Mouse (Mus musculus): ENCODE data around the gene Rtl6. TPM values are rescaled to one million over a fixed set of nuclear protein-coding genes. Genes with fewer than 3 reads are reported as not detected.

Rtl6 gene
- polyA plus RNA-seq, 1 experiment from 2014 or later: 11.3 TPM

DNA sequence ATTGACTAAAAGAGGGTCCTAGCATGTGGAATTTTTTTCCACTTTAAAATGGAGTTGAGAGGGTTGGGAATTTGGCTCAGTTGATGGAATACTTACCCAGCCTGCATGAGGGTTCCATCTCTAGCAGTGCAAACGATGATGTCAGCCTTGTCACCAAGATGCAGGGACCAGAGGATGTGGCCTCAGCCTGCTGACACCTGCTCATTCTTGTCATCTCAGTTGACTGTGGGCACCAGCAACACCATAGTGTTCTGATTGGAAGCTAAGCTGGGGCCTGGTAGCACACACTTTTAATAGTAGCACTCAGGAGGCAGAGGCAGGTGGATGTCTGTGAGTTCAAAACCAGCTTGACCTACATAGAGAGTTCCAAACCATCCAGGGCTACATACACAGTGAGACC lies 21.0 kb upstream of the Rtl6 start:
- Histone ChIP-seq H3K27ac (no peak overlapping the region), H3K4me1 (no peaks in the 10 kb centered on the region), H3K9ac (no peak overlapping the region), H3K4me3 (replicated peaks) (no peak overlapping the region), H3K4me2 (no peak overlapping the region), H3K9me3 (no peaks in the 10 kb centered on the region), H3K27me3 (replicated peaks) (no peaks in the 10 kb centered on the region), H3K36me3 (no peaks in the 10 kb centered on the region)
- no peak for ATAC-seq (ENCODE audit: insufficient read depth, low FRiP score, low read depth)
- WGBS: 70% methylated on average over 1 of the region's 1 CpGs

DNA sequence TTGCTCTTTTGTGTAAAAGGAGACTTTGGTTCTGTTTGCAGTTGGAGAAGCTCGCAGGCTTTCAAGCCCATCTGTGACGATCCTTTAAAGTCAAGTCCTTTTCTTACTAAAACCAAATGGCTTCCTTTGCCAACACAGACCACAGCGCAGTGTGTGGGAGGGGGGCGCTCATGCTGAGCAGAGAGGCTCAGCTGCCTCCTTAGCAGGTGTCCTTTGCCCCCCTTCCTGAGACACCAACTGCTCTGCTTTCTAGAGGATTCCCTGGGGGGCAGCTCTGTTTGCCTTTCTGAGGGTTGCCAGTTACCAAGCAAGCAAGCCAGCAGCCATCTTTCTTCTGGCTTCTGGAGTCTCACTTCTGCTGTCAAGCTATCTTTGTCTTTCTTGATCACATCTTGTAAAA lies 19.4 kb upstream of the Rtl6 start:
- WGBS: 42% methylated on average over 4 of the region's 4 CpGs
- no peak overlapping the region for H3K4me3 ChIP-seq (replicated peaks)
- H3K27me3 ChIP-seq (replicated peaks): no peaks in the 10 kb centered on the region
- no peak overlapping the region for H3K27ac ChIP-seq
- no peak overlapping the region for H3K9ac ChIP-seq
- H3K4me1 ChIP-seq: no peaks in the 10 kb centered on the region
- no peaks in the 10 kb centered on the region for H3K9me3 ChIP-seq
- no peaks in the 10 kb centered on the region for H3K36me3 ChIP-seq
- ATAC-seq (ENCODE audit: insufficient read depth, low FRiP score, low read depth): no peak
- no peak overlapping the region for H3K4me2 ChIP-seq

DNA sequence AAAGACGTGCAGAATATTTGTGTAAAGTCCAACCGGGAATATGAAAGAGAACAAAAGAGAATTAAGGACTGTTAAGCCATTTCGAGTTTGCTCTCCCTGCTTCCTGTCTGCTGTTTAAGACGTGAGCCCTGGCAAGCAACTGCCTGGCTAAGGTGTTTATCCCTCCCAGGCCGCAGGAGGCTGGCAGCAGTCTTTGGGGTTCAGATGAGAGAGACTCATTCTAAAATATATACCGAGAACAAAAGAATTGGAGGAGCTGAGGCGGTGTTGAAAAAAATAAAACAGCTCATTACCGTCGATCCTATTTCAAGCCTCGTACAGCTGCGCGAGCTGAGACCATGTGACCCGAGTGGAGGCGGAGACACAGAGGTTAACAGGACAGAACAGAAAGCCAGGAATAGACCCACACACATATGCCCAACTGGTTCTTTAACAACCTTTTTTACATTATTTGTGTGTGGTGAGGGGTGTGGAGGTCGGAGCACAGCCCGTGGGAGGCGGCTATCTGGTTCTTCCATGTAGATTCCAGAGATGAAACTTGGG lies 9.0 kb upstream of the Rtl6 start:
- H3K27me3 ChIP-seq (replicated peaks): no peaks in the 10 kb centered on the region
- H3K9me3 ChIP-seq: no peaks in the 10 kb centered on the region
- no peak overlapping the region for H3K4me3 ChIP-seq (replicated peaks)
- no peaks in the 10 kb centered on the region for H3K36me3 ChIP-seq
- H3K27ac ChIP-seq: no peak overlapping the region
- WGBS: 54% methylated on average over 17 of the region's 17 CpGs
- H3K4me2 ChIP-seq: 0 out of 2 replicates have a peak overlapping the region, but pooled peaks have one; percentile 10
- ATAC-seq (ENCODE audit: insufficient read depth, low FRiP score, low read depth): no peak
- H3K9ac ChIP-seq: no peak overlapping the region
- H3K4me1 ChIP-seq: no peaks in the 10 kb centered on the region; the same call in 1 of the 2 replicates

DNA sequence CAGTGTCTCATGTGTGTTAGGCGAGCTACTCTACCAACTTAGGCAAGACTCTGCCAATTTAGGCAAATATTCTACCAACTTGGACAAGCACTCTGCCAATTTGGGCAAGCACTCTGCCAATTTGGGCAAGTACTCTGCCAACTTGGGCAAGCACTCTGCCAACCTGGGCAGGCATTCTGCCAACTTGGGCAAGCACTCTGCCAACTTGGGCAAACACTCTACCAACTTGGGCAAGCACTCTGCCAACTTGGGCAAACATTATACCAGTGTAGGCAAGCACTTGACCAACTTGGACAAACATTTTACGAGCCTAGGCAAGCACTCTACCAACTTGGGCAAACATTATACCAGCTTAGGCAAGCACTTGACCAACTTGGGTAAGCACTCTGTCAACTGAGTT lies 3.9 kb upstream of the Rtl6 start:
- Histone ChIP-seq H3K27me3 (replicated peaks) (no peaks in the 10 kb centered on the region), H3K9me3 (no peaks in the 10 kb centered on the region), H3K27ac (no peak overlapping the region), H3K4me1 (no peaks in the 10 kb centered on the region), H3K9ac (no peak overlapping the region), H3K4me3 (replicated peaks) (no peak overlapping the region), H3K4me2 (no peak overlapping the region), H3K36me3 (no peaks in the 10 kb centered on the region)
- WGBS: 81% methylated on average over 2 of the region's 2 CpGs
- no peak for ATAC-seq (ENCODE audit: insufficient read depth, low FRiP score, low read depth)

DNA sequence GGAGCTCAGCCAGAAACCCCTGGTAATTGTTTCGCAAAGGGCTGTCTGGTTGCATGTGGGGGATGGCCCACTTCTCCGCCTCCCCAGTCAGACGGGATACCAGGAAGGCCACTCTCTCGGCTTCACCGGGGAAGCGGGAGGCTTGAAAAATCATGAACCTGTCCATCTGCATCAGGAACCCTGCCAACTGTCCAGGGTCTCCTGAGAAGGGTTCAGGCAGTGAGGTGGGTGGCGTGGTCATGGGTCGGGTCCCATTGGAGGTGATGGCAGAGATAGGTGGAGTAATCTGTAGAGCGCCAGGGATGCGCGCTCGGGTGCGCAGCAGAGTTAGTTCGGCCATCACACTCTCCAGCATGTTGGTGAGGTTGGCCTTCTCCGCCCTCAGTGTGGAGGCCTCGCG lies 949 bp downstream of the Rtl6 start:
- WGBS: 97% methylated on average over 17 of the region's 17 CpGs
- Histone ChIP-seq H3K9me3 (no peaks in the 10 kb centered on the region), H3K36me3 (peaks cover 5% of the 10 kb centered on the region; the same call in 1 of the 2 replicates), H3K27me3 (replicated peaks) (no peaks in the 10 kb centered on the region), H3K4me2 (peak overlapping the region; percentile 86), H3K4me1 (no peaks in the 10 kb centered on the region), H3K4me3 (replicated peaks) (peak overlapping the region; percentile 76), H3K27ac (no peak overlapping the region), H3K9ac (no peak overlapping the region)
- no peak for ATAC-seq (ENCODE audit: insufficient read depth, low FRiP score, low read depth)

DNA sequence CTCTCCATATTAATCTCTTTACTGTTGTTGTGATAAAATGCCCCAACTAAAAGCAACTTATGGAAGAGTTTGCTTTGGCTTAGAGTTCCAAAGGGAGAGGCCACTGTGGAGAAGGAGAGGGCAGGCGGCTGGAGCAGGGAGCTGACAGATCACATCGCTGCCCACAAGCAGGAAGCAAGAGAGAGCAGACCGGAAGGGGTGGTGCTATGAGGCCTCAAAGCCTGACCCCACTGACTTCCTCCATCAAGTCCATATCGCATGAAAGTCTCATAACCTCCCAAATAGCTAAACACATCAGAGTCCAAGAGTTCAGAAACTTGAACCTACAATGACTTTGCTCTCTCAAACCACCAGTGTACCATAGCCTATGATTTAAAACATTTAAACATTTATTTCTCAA lies 6.6 kb downstream of the Rtl6 start:
- no peak overlapping the region for H3K27ac ChIP-seq
- 77% methylated on average over 4 of the region's 4 CpGs for WGBS
- no peaks in the 10 kb centered on the region for H3K9me3 ChIP-seq
- no peaks in the 10 kb centered on the region for H3K4me1 ChIP-seq
- no peak for ATAC-seq (ENCODE audit: insufficient read depth, low FRiP score, low read depth)
- H3K9ac ChIP-seq: no peak overlapping the region
- H3K4me3 ChIP-seq (replicated peaks): no peak overlapping the region
- no peak overlapping the region for H3K4me2 ChIP-seq
- H3K27me3 ChIP-seq (replicated peaks): no peaks in the 10 kb centered on the region
- peaks cover 5% of the 10 kb centered on the region; the same call in 1 of the 2 replicates for H3K36me3 ChIP-seq

DNA sequence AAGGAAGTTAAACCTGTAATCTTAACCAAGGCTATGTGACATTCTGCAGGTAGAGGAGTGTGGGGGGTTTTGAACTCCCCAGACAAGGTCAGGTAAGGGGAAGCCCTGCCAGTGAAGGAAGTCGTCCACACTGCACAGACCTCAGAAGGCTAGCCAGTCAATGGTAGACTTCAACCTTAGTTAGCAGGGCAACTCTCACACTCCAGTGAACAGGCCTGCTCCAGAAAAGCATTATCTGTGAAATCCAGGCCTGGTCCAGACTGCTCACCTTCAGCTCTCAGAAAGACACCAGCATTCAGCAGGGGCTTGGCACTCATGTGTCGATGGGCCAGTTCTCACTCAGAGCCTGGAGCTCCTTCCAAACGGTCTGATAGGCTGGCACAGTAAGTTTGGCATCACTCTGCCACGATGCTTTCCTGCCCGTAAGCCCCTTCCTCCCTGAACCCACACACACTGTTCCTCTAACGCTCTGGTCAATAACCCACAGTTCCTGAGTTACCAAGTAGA lies 8.3 kb downstream of the Rtl6 start:
- Histone ChIP-seq H3K27ac (no peak overlapping the region), H3K9me3 (no peaks in the 10 kb centered on the region), H3K9ac (no peak overlapping the region), H3K36me3 (no peaks in the 10 kb centered on the region), H3K4me1 (no peaks in the 10 kb centered on the region), H3K4me3 (replicated peaks) (no peak overlapping the region), H3K4me2 (no peak overlapping the region), H3K27me3 (replicated peaks) (no peaks in the 10 kb centered on the region)
- 82% methylated on average over 6 of the region's 6 CpGs for WGBS
- ATAC-seq (ENCODE audit: insufficient read depth, low FRiP score, low read depth): no peak

DNA sequence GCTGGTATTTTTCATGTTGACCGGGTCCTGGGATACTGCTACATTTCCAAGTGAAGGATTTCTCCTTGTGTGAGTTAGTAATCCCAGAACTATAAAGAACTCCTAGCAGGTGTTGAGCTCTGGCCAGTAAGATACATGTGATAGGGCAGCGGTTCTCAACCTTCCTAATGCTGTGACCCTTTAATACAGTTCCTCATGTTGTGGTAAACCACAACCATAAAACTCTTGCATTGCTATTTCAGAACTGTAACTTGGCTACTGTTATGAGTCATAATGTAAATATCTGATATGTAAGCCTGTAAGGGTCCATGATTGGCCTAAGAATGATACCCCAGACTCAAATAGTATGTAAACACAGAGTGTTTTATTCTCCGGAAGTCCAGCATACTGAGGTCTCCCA lies 11.6 kb downstream of the Rtl6 start:
- Histone ChIP-seq H3K4me2 (no peak overlapping the region), H3K27ac (no peak overlapping the region), H3K27me3 (replicated peaks) (no peaks in the 10 kb centered on the region), H3K36me3 (no peaks in the 10 kb centered on the region), H3K4me1 (no peaks in the 10 kb centered on the region), H3K9ac (no peak overlapping the region), H3K4me3 (replicated peaks) (no peak overlapping the region), H3K9me3 (no peaks in the 10 kb centered on the region)
- 84% methylated on average over 3 of the region's 3 CpGs for WGBS
- no peak for ATAC-seq (ENCODE audit: insufficient read depth, low FRiP score, low read depth)

DNA sequence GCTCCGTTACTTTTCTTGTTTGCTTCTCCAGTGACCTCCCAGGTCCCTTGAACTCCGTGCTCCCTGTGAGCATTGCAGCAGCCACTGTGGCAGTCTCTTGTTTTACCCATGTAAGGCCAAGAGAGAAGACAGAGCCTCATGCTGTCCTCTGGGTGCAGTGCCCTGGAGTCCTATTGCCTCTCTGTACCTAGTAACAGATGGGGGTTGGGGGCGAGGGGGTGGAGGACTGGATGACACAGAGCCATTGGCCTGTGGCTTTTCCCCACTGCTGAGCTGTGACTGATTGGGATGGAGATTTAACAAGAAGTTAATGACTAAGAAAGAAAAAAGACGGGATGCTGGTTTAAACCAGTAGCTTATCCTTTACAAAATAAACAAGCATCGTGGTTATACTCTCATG lies 16.4 kb downstream of the Rtl6 start:
- H3K4me2 ChIP-seq: no peak overlapping the region
- ATAC-seq (ENCODE audit: insufficient read depth, low FRiP score, low read depth): no peak

DNA sequence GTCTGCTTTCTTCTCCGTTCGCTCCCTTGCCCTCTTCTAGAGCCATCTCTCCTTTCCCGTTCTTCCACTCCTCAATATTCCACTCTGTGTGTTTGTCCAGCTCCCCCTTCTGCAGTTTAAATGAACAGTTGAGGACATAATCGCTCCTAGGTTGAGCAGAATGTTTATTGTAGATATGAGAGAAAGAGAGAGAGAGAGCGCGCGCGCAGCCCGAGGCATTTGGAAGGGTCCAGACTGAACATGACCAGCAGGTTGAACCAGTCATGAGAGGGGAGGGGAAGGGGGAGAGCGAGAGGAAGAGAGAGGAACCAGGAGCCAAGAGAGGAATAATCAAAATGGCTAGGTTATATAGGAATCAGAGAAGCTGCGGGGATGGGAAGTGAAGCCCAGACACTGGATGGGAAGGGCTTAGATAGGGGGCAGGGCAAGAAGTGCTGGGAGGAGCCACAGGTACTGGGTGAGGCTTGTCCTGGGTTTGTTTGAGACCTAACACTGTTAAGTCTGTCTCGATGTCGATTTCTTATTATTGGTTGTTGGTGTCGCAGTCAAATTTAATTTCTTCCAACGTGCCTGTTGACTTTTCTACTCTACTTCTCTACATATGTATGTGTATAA lies 18.5 kb downstream of the Rtl6 start:
- Histone ChIP-seq H3K4me3 (replicated peaks) (0 out of 2 replicates have a peak overlapping the region, but pooled peaks have one; percentile 10), H3K27me3 (replicated peaks) (no peaks in the 10 kb centered on the region), H3K27ac (no peak overlapping the region), H3K36me3 (no peaks in the 10 kb centered on the region), H3K9me3 (no peaks in the 10 kb centered on the region), H3K4me2 (peak overlapping the region; percentile 32), H3K4me1 (no peaks in the 10 kb centered on the region), H3K9ac (no peak overlapping the region)
- 61% methylated on average over 15 of the region's 15 CpGs for WGBS
- ATAC-seq (ENCODE audit: insufficient read depth, low FRiP score, low read depth): peak; percentile 82

More for the DNA sequence above, 16.4 kb downstream of the Rtl6 start:
- Histone ChIP-seq H3K36me3 (no peaks in the 10 kb centered on the region), H3K4me1 (no peaks in the 10 kb centered on the region), H3K27me3 (replicated peaks) (no peaks in the 10 kb centered on the region), H3K9ac (no peak overlapping the region), H3K4me3 (replicated peaks) (no peak overlapping the region), H3K27ac (no peak overlapping the region), H3K9me3 (no peaks in the 10 kb centered on the region)
- WGBS: 46% methylated on average over 5 of the region's 5 CpGs

DNA sequence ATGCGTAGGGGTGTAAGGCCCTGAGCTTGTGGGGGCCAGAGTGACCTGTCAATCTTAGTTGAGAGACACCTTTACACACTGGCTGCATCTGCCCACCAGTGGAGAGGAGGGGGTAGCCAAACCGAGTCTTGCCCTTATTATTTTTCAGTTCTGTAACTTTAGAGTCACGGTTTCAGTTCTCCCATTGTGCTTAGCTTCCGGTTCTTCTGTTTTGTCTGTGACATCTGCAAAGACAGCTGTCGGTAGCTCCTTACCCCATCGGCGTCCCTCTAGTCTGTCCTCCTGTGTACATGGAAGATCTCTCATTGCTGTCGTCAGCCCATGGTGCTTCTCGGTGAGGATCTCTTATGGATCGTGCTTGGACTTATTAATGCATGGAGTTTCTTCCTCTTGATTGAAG lies 20.5 kb downstream of the Rtl6 start:
- Histone ChIP-seq H3K9me3 (no peaks in the 10 kb centered on the region), H3K36me3 (no peaks in the 10 kb centered on the region), H3K27ac (no peak overlapping the region), H3K4me2 (no peak overlapping the region), H3K9ac (no peak overlapping the region), H3K27me3 (replicated peaks) (no peaks in the 10 kb centered on the region), H3K4me3 (replicated peaks) (no peak overlapping the region), H3K4me1 (no peaks in the 10 kb centered on the region)
- 87% methylated on average over 10 of the region's 10 CpGs for WGBS
- ATAC-seq (ENCODE audit: insufficient read depth, low FRiP score, low read depth): no peak

DNA sequence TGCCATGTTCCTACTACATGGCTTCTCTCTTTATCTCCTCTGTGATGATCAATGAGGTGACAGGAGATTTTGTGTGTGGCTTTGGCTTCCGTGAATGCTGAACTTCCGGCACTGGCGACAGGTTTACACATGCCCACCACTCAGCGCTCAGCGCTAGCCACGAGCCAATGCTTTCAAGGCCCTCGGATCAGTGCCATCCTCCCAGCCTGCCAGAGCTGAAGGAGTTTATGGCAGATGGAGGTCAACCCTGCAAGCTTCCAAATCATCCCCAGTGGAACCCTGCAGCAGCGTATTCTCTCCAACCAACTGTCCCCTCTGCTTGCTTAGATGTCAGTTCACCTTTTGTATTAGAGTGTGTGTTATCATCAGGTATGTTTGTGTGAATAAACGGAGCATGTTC lies 21.0 kb downstream of the Rtl6 start:
- no peak overlapping the region for H3K4me2 ChIP-seq
- H3K27ac ChIP-seq: no peak overlapping the region
- no peaks in the 10 kb centered on the region for H3K36me3 ChIP-seq
- no peaks in the 10 kb centered on the region for H3K9me3 ChIP-seq
- no peak overlapping the region for H3K4me3 ChIP-seq (replicated peaks)
- WGBS: 90% methylated on average over 9 of the region's 9 CpGs
- no peaks in the 10 kb centered on the region for H3K4me1 ChIP-seq
- no peak overlapping the region for H3K9ac ChIP-seq
- no peaks in the 10 kb centered on the region for H3K27me3 ChIP-seq (replicated peaks)
- no peak for ATAC-seq (ENCODE audit: insufficient read depth, low FRiP score, low read depth)
